Comparison of ENCODE assay signal across 10 mouse cellular contexts in the genomic region with DNA sequence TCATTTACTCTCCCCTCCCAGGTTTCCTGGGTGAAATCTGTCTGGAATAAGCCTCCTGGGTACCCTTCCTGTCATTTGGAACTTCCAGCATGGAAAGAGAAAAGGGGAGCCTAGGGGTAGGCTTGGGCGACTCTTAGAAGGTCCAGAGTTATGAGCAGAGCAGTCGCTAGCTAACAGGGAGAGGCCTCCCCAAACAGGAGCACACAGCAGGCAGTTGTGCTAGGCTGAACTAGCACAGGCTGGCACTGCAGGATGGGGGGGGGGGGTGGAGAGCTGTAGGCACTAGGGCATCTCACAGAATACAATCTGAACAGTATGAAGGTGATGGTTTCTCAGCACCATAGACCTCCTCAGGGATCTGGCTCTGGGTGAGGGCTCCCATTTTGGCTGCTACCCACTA. TPM values are rescaled to one million over a fixed set of nuclear protein-coding genes. Genes with fewer than 3 reads are reported as not detected.
DNase-seq lines count a peak whose midpoint lies in the region; ATAC-seq and TF ChIP-seq lines count a peak whose summit lies in the region.
"Had no signal": no experiment of that assay in that cellular context is flagged by ENCODE, and none has a peak within 500 bp of the region (broad histone marks: within the 10 kb centered on the region; RNA-seq: fewer than 3 reads in every experiment).

No protein-coding gene starts in this region.

- TF ChIP-seq POLR2A in small intestine, adult 2 months (IDR thresholded peaks at IDR 0.05; ENCODE audit: low read depth, low read length): no peak

- no peaks in the 10 kb centered on the region for H3K9me3 ChIP-seq in heart, embryonic 11.5 days (replicated peaks; ENCODE audit: control insufficient read depth, low read length)
- H3K9me3 ChIP-seq in intestine, embryonic 14.5 days (ENCODE audit: control insufficient read depth, low read length): no peaks in the 10 kb centered on the region

- no peak for ATAC-seq in heart, embryonic 11.5 days (replicated peaks; ENCODE audit: insufficient number of reproducible peaks, low FRiP score, low TSS enrichment)
- no peak for ATAC-seq in intestine, embryonic 14.5 days (replicated peaks; ENCODE audit: low FRiP score, low TSS enrichment, low read depth)

- H3K4me1 ChIP-seq in heart, embryonic 11.5 days (ENCODE audit: control insufficient read depth, insufficient read depth, low read length): peaks cover 80% of the 10 kb centered on the region
- peaks cover 61% of the 10 kb centered on the region for H3K4me1 ChIP-seq in intestine, embryonic 14.5 days (replicated peaks; ENCODE audit: control insufficient read depth, insufficient read depth, low read length)
- H3K4me1 ChIP-seq in small intestine, adult 2 months (ENCODE audit: control insufficient read depth, insufficient read depth, insufficient read length, low read length): peaks cover 63% of the 10 kb centered on the region

- 23% methylated on average over 2 of the region's 2 CpGs for WGBS in heart, embryonic 11.5 days (ENCODE audit: insufficient replicate concordance)
- 47% methylated on average over 2 of the region's 2 CpGs for WGBS in intestine, embryonic 14.5 days
- 20% methylated on average over 2 of the region's 2 CpGs for WGBS in small intestine, adult 2 months

- H3K9ac ChIP-seq in heart, embryonic 11.5 days (ENCODE audit: low read depth, low read length): 0 out of 2 replicates have a peak overlapping the region, but pooled peaks have one; percentile 2
- no peak overlapping the region for H3K9ac ChIP-seq in intestine, embryonic 14.5 days (ENCODE audit: low read length)

- H3K36me3 ChIP-seq in heart, embryonic 11.5 days (ENCODE audit: control insufficient read depth, insufficient read depth, low read length): 0 out of 2 replicates have a peak, but pooled peaks cover 4% of the 10 kb centered on the region
- no peaks in the 10 kb centered on the region for H3K36me3 ChIP-seq in intestine, embryonic 14.5 days (ENCODE audit: control insufficient read depth, insufficient read depth, low read length)
- no peaks in the 10 kb centered on the region for H3K36me3 ChIP-seq in small intestine, adult 2 months (ENCODE audit: control insufficient read depth, insufficient read depth, low read length)

- peak overlapping the region; percentile 44 for H3K4me2 ChIP-seq in heart, embryonic 11.5 days
- H3K4me2 ChIP-seq in intestine, embryonic 14.5 days (ENCODE audit: low read length): 0 out of 2 replicates have a peak overlapping the region, but pooled peaks have one; percentile 9

- intact Hi-C loops in heart, postnatal 25 days (cut with DNase I): loop anchor here (1.0 kb wide), 1 partner anchor 30 kb away; no protein-coding TSS in a partner anchor

- no peaks in the 10 kb centered on the region for H3K27me3 ChIP-seq in heart, embryonic 11.5 days (ENCODE audit: control insufficient read depth, insufficient read depth, low read length)
- no peaks in the 10 kb centered on the region for H3K27me3 ChIP-seq in intestine, embryonic 14.5 days (replicated peaks; ENCODE audit: control insufficient read depth, insufficient read depth, low read length)
- no peaks in the 10 kb centered on the region for H3K27me3 ChIP-seq in small intestine, adult 2 months (ENCODE audit: control insufficient read depth, insufficient read depth, low read length)

- H3K27ac ChIP-seq in heart, embryonic 11.5 days (ENCODE audit: low read depth, low read length): peak overlapping the region; percentile 89
- H3K27ac ChIP-seq in layer of hippocampus, adult 2 months: peak overlapping the region; percentile 86
- peak overlapping the region; percentile 69 for H3K27ac ChIP-seq in intestine, embryonic 14.5 days (ENCODE audit: low read depth)
- peak overlapping the region; percentile 47 for H3K27ac ChIP-seq in small intestine, adult 2 months (ENCODE audit: insufficient read depth, low read depth, low read length)
- H3K27ac ChIP-seq: macrophage had no signal

- no peak for DNase-seq in heart, postnatal 25 days (ENCODE audit: low spot score)
- no peak for DNase-seq in layer of hippocampus, adult 2 months (ENCODE audit: low spot score in 2 of 2)
- DNase-seq in layer of hippocampus, postnatal 10 days (ENCODE audit: low spot score in 2 of 2): no peak
- no peak for DNase-seq in intestine, embryonic 14.5 days (ENCODE audit: low spot score)
- no peak for DNase-seq in adrenal gland, postnatal 10 days
- DNase-seq in gastrocnemius, adult 8-10 months (ENCODE audit: low spot score in 2 of 2): no peak

- H3K4me3 ChIP-seq in heart, embryonic 11.5 days (ENCODE audit: low read depth, low read length): no peak overlapping the region
- H3K4me3 ChIP-seq in layer of hippocampus, adult 2 months: no peak overlapping the region
- H3K4me3 ChIP-seq in intestine, embryonic 14.5 days (ENCODE audit: low read depth, low read length): no peak overlapping the region
- no peak overlapping the region for H3K4me3 ChIP-seq in small intestine, adult 2 months (ENCODE audit: low read depth, low read length)
- H3K4me3 ChIP-seq: erythroblast, embryonic 14.5 days had no signal

- TF ChIP-seq CTCF in layer of hippocampus, adult 2 months (conservative IDR thresholded peaks at IDR 0.05): no peak
- no peak for TF ChIP-seq CTCF in small intestine, adult 2 months (IDR thresholded peaks at IDR 0.05; ENCODE audit: extremely low read depth, insufficient read length, insufficient replicate concordance, low read depth, low read length)

RNA-seq across cellular contexts. Expression of a gene that starts 31.1 kb away (rescaled TPM):
- polyA plus RNA-seq in heart, embryonic 11.5 days (2014; fragmentation: Nextera tagmentation; extraction: Ambion mirVana): 16.8 and 23.9 TPM in 2 replicates
- total RNA-seq in heart, postnatal 25 days (2021): 10 to 100 TPM; 16.2 to 35.4 TPM
- 10 to 100 TPM; 23.3 to 23.6 TPM for total RNA-seq in layer of hippocampus, adult 2 months (2021)
- total RNA-seq in layer of hippocampus, postnatal 10 days (2021): 1 to 10 TPM; 7.4 to 8.6 TPM
- polyA plus RNA-seq in intestine, embryonic 14.5 days (2014; fragmentation: Nextera tagmentation; extraction: Ambion mirVana): 5.3 and 5.9 TPM in 2 replicates
- polyA plus RNA-seq in small intestine, adult 2 months (2012; rRNA removed): 1.7 and 5.6 TPM in 2 replicates
- 10 to 100 TPM; 16.1 to 28.3 TPM for total RNA-seq in adrenal gland, postnatal 10 days (2021)
- 1 to 10 TPM; 4.5 to 6.8 (median 4.9) TPM for total RNA-seq in gastrocnemius, adult 8-10 months (2022)
